Mouse (Mus musculus) midbrain, embryonic 13.5 days (tissue): ENCODE measurements around the gene Ypel3. TPM values are rescaled to one million over a fixed set of nuclear protein-coding genes. Genes with fewer than 3 reads are reported as not detected.
"Not testable (repeated sequence)": the region's sequence is repeated elsewhere in the genome, so short reads cannot be mapped to it uniquely, and the experiment has no call there.

ENCODE experiments used
- ATAC-seq: fragments of 200-750 bp; cut with Nextera tagmentation; 2 replicates; pipeline ENCODE4 v1.8.0; 2017; ENCODE audit warnings: mild to moderate bottlenecking, moderate TSS enrichment, moderate library complexity
- H3K27ac ChIP-seq: fragments of 300-500 bp; sonication (generic); 2 replicates; pipeline ENCODE4 v1.5.1; 2015; ENCODE audit warnings: inconsistent platforms, mild to moderate bottlenecking, moderate library complexity
- H3K27me3 ChIP-seq: fragments of 300-500 bp; sonication (generic); 2 replicates; pipeline ENCODE4 v1.6.1; 2015; ENCODE audit warnings: mild to moderate bottlenecking, inconsistent platforms
- H3K36me3 ChIP-seq: fragments of 300-500 bp; sonication (generic); 2 replicates; pipeline ENCODE4 v1.6.1; 2015; ENCODE audit warnings: mild to moderate bottlenecking, inconsistent platforms
- H3K4me1 ChIP-seq: fragments of 300-500 bp; sonication (generic); replicated peaks from 2 replicates; pipeline ENCODE4 v1.6.1; 2015; ENCODE audit warnings: inconsistent platforms
- H3K4me2 ChIP-seq: fragments of 300-500 bp; sonication (generic); replicated peaks from 2 replicates; pipeline ENCODE4 v1.6.1; 2015; ENCODE audit warnings: moderate library complexity, mild to moderate bottlenecking, inconsistent platforms
- H3K4me3 ChIP-seq: fragments of 300-500 bp; sonication (generic); replicated peaks from 2 replicates; pipeline ENCODE4 v1.5.1; 2015; ENCODE audit warnings: mild to moderate bottlenecking, inconsistent platforms
- H3K9ac ChIP-seq: fragments of 300-500 bp; sonication (generic); replicated peaks from 2 replicates; pipeline ENCODE4 v1.6.1; 2015; ENCODE audit warnings: mild to moderate bottlenecking, inconsistent platforms
- H3K9me3 ChIP-seq: fragments of 300-500 bp; sonication (generic); 2 replicates; pipeline ENCODE4 v1.6.1; 2016; ENCODE audit warnings: mild to moderate bottlenecking, inconsistent platforms
- WGBS: fragments of 180-500 bp; shearing (Covaris S2); methylation state at CpG from one replicate; pipeline ENCODE4 v1.1.7; 2015; 5-methylcytosine and 5-hydroxymethylcytosine counted together
- polyA plus RNA-seq: library from polyadenylated mRNA; unstranded; fragments of >200 nt; fragmentation: Nextera tagmentation; extraction: Ambion mirVana; gene quantifications from 2 replicates; pipeline ENCODE4 v1.2.1, GENCODE M21; 2015

Gene Ypel3
- polyA plus RNA-seq = 163 and 180 TPM in 2 replicates

- H3K4me2 ChIP-seq = peak within 1 kb of the TSS; percentile 89
- H3K27ac ChIP-seq = peak within 1 kb of the TSS; percentile 91
- WGBS = under 1% methylated on average over 27 of the region's 37 CpGs
- H3K9me3 ChIP-seq = no peaks in the 10 kb centered on the region
- H3K36me3 ChIP-seq = peaks cover 13% of the 10 kb centered on the region; the same call in 1 of the 2 replicates
- peak; percentile 88 for ATAC-seq
- H3K4me3 ChIP-seq = peak within 1 kb of the TSS; percentile 58
- H3K4me1 ChIP-seq = peaks cover 53% of the 10 kb centered on the region
- peak within 1 kb of the TSS; percentile 82 for H3K9ac ChIP-seq
- no peaks in the 10 kb centered on the region for H3K27me3 ChIP-seq
Measured at GRCm38 (mm10) chr7:126776598-126777057, at the start of gene Ypel3. TSS of gene Ypel3 (plus strand) at chr7:126776955.

GRCm38 (mm10) chr7:126730256-126730789, 46.4 kb upstream of the Ypel3 start:
- not testable (repeated sequence) for H3K4me3 ChIP-seq, H3K4me1 ChIP-seq, H3K9me3 ChIP-seq, H3K4me2 ChIP-seq, H3K9ac ChIP-seq, H3K27me3 ChIP-seq, H3K27ac ChIP-seq, H3K36me3 ChIP-seq, ATAC-seq
- WGBS = 83% methylated on average over 4 of the region's 4 CpGs

GRCm38 (mm10) chr7:126736122-126736521, 40.6 kb upstream of the Ypel3 start:
- ATAC-seq = no peak
- H3K27ac ChIP-seq = no peak overlapping the region
- WGBS = 89% methylated on average over 8 of the region's 8 CpGs
- H3K4me2 ChIP-seq = no peak overlapping the region
- H3K9me3 ChIP-seq = no peaks in the 10 kb centered on the region
- H3K4me1 ChIP-seq = peaks cover 9% of the 10 kb centered on the region; the same call in 1 of the 2 replicates
- H3K36me3 ChIP-seq = no peaks in the 10 kb centered on the region
- no peak overlapping the region for H3K9ac ChIP-seq
- no peak overlapping the region for H3K4me3 ChIP-seq
- no peaks in the 10 kb centered on the region for H3K27me3 ChIP-seq

- H3K27me3 ChIP-seq = no peaks in the 10 kb centered on the region
- no peak overlapping the region for H3K4me2 ChIP-seq
- H3K9ac ChIP-seq = no peak overlapping the region
- ATAC-seq = no peak
- H3K27ac ChIP-seq = no peak overlapping the region
- H3K4me3 ChIP-seq = no peak overlapping the region
- H3K9me3 ChIP-seq = no peaks in the 10 kb centered on the region
- WGBS = 86% methylated on average over 17 of the region's 17 CpGs
- H3K36me3 ChIP-seq = no peaks in the 10 kb centered on the region
- peaks cover 9% of the 10 kb centered on the region; the same call in 1 of the 2 replicates for H3K4me1 ChIP-seq
Measured at GRCm38 (mm10) chr7:126739551-126739950, 37.2 kb upstream of the Ypel3 start.

- ATAC-seq = no peak
- Histone ChIP-seq H3K27me3 (no peaks in the 10 kb centered on the region), H3K9me3 (no peaks in the 10 kb centered on the region), H3K9ac (no peak overlapping the region), H3K27ac (no peak overlapping the region), H3K36me3 (no peaks in the 10 kb centered on the region), H3K4me2 (no peak overlapping the region), H3K4me1 (peaks cover 9% of the 10 kb centered on the region; the same call in 1 of the 2 replicates), H3K4me3 (no peak overlapping the region)
- 70% methylated on average over 13 of the region's 13 CpGs for WGBS
Measured at GRCm38 (mm10) chr7:126740132-126740735, 36.5 kb upstream of the Ypel3 start.

GRCm38 (mm10) chr7:126740977-126741376, 35.8 kb upstream of the Ypel3 start:
- no peak for ATAC-seq
- no peaks in the 10 kb centered on the region for H3K9me3 ChIP-seq
- peaks cover 9% of the 10 kb centered on the region; the same call in 1 of the 2 replicates for H3K4me1 ChIP-seq
- H3K4me3 ChIP-seq = no peak overlapping the region
- no peak overlapping the region for H3K27ac ChIP-seq
- H3K36me3 ChIP-seq = no peaks in the 10 kb centered on the region
- 86% methylated on average over 5 of the region's 5 CpGs for whole genome bisulfite sequencing
- H3K9ac ChIP-seq = no peak overlapping the region
- no peaks in the 10 kb centered on the region for H3K27me3 ChIP-seq
- H3K4me2 ChIP-seq = no peak overlapping the region

- Histone ChIP-seq H3K36me3 (no peaks in the 10 kb centered on the region), H3K4me1 (peaks cover 9% of the 10 kb centered on the region; the same call in 1 of the 2 replicates), H3K9ac (no peak overlapping the region), H3K27me3 (no peaks in the 10 kb centered on the region), H3K9me3 (no peaks in the 10 kb centered on the region), H3K4me2 (no peak overlapping the region), H3K27ac (no peak overlapping the region), H3K4me3 (no peak overlapping the region)
- 85% methylated on average over 5 of the region's 5 CpGs for WGBS
- no peak for ATAC-seq
Measured at GRCm38 (mm10) chr7:126741452-126741851, 35.3 kb upstream of the Ypel3 start.

- ATAC-seq = no peak
- peaks cover 9% of the 10 kb centered on the region; the same call in 1 of the 2 replicates for H3K4me1 ChIP-seq
- no peak overlapping the region for H3K9ac ChIP-seq
- WGBS = 93% methylated on average over 13 of the region's 13 CpGs
- H3K27ac ChIP-seq = no peak overlapping the region
- no peaks in the 10 kb centered on the region for H3K9me3 ChIP-seq
- H3K4me2 ChIP-seq = no peak overlapping the region
- no peak overlapping the region for H3K4me3 ChIP-seq
- no peaks in the 10 kb centered on the region for H3K27me3 ChIP-seq
- H3K36me3 ChIP-seq = no peaks in the 10 kb centered on the region
Measured at GRCm38 (mm10) chr7:126741964-126742482, 34.7 kb upstream of the Ypel3 start.

GRCm38 (mm10) chr7:126746066-126746465, 30.7 kb upstream of the Ypel3 start:
- Histone ChIP-seq H3K9ac (no peak overlapping the region), H3K9me3 (no peaks in the 10 kb centered on the region), H3K27ac (no peak overlapping the region), H3K4me1 (no peaks in the 10 kb centered on the region), H3K27me3 (no peaks in the 10 kb centered on the region), H3K36me3 (no peaks in the 10 kb centered on the region), H3K4me2 (no peak overlapping the region), H3K4me3 (no peak overlapping the region)
- no peak for ATAC-seq
- 93% methylated on average over 12 of the region's 12 CpGs for WGBS

GRCm38 (mm10) chr7:126746798-126747197, 30.0 kb upstream of the Ypel3 start:
- WGBS = 56% methylated on average over 6 of the region's 6 CpGs
- Histone ChIP-seq H3K9me3 (no peaks in the 10 kb centered on the region), H3K27ac (no peak overlapping the region), H3K9ac (no peak overlapping the region), H3K4me2 (no peak overlapping the region), H3K27me3 (no peaks in the 10 kb centered on the region), H3K4me1 (no peaks in the 10 kb centered on the region), H3K4me3 (no peak overlapping the region), H3K36me3 (no peaks in the 10 kb centered on the region)
- no peak for ATAC-seq

- ATAC-seq = no peak
Measured at GRCm38 (mm10) chr7:126748824-126749223, 27.9 kb upstream of the Ypel3 start.

GRCm38 (mm10) chr7:126749582-126750343, 27.0 kb upstream of the Ypel3 start:
- no peak overlapping the region for H3K4me3 ChIP-seq
- H3K27ac ChIP-seq = no peak overlapping the region
- no peak overlapping the region for H3K9ac ChIP-seq
- H3K9me3 ChIP-seq = no peaks in the 10 kb centered on the region
- H3K4me2 ChIP-seq = no peak overlapping the region
- WGBS = 96% methylated on average over 17 of the region's 17 CpGs
- no peaks in the 10 kb centered on the region for H3K4me1 ChIP-seq
- ATAC-seq = no peak
- H3K36me3 ChIP-seq = no peaks in the 10 kb centered on the region
- no peaks in the 10 kb centered on the region for H3K27me3 ChIP-seq

More at GRCm38 (mm10) chr7:126748824-126749223, 27.9 kb upstream of the Ypel3 start:
- Histone ChIP-seq H3K9me3 (no peaks in the 10 kb centered on the region), H3K27ac (no peak overlapping the region), H3K9ac (no peak overlapping the region), H3K4me1 (no peaks in the 10 kb centered on the region), H3K4me3 (no peak overlapping the region), H3K4me2 (no peak overlapping the region), H3K36me3 (no peaks in the 10 kb centered on the region), H3K27me3 (no peaks in the 10 kb centered on the region)
- WGBS = 81% methylated on average over 7 of the region's 7 CpGs
